Mouse (Mus musculus) midbrain, postnatal 0 days (tissue): ENCODE results near the gene Cideb. TPM values are rescaled to one million over a fixed set of nuclear protein-coding genes. Genes with fewer than 3 reads are reported as not detected.

Experiments used
- ATAC-seq: fragments of 200-750 bp; cut with Nextera tagmentation; 2 replicates; pipeline ENCODE4 v1.8.0; 2017; ENCODE audit warnings: moderate number of reproducible peaks, mild to moderate bottlenecking, moderate TSS enrichment, moderate library complexity; ENCODE audit not compliant: low FRiP score
- DNase-seq: peaks from one replicate; pipeline ENCODE4 v3.0.0-alpha.2; 2015; ENCODE audit warnings: low spot score
- H3K27ac ChIP-seq: fragments of 300-500 bp; sonication (generic); 2 replicates; pipeline ENCODE4 v1.5.1; 2014; ENCODE audit warnings: low read depth, mild to moderate bottlenecking, low read length, mixed read lengths
- H3K27me3 ChIP-seq: fragments of 300-500 bp; sonication (generic); 2 replicates; pipeline ENCODE4 v1.6.1; 2014; ENCODE audit warnings: low read length, control low read depth, mixed read lengths; ENCODE audit not compliant: insufficient read depth
- H3K36me3 ChIP-seq: fragments of 300-500 bp; sonication (generic); 2 replicates; pipeline ENCODE4 v1.6.1; 2014; ENCODE audit warnings: low read length, control low read depth, mixed read lengths; ENCODE audit not compliant: insufficient read depth
- H3K4me1 ChIP-seq: fragments of 300-500 bp; sonication (generic); 2 replicates; pipeline ENCODE4 v1.6.1; 2014; ENCODE audit warnings: mild to moderate bottlenecking, control low read depth, antibody characterized with exemption, low read length, mixed read lengths; ENCODE audit not compliant: insufficient read depth
- H3K4me2 ChIP-seq: fragments of 300-500 bp; sonication (generic); 2 replicates; pipeline ENCODE4 v1.6.1; 2014; ENCODE audit warnings: low read depth, mild to moderate bottlenecking, low read length, mixed read lengths; ENCODE audit not compliant: poor library complexity, severe bottlenecking
- H3K4me3 ChIP-seq: fragments of 300-500 bp; sonication (generic); 2 replicates; pipeline ENCODE4 v1.5.1; 2014; ENCODE audit warnings: low read depth, mild to moderate bottlenecking, low read length, moderate library complexity
- H3K9ac ChIP-seq: fragments of 300-500 bp; sonication (generic); replicated peaks from 2 replicates; pipeline ENCODE4 v1.6.1; 2014; ENCODE audit warnings: mild to moderate bottlenecking, low read length, moderate library complexity, mixed read lengths; ENCODE audit not compliant: poor library complexity, severe bottlenecking
- H3K9me3 ChIP-seq: fragments of 300-500 bp; sonication (generic); 2 replicates; pipeline ENCODE4 v1.6.1; 2016; ENCODE audit warnings: low read length, control low read depth
- CTCF ChIP-seq: IDR thresholded peaks from 2 replicates; pipeline ENCODE4 v1.5.1; 2016; ENCODE audit warnings: antibody characterized with exemption, mild to moderate bottlenecking
- WGBS: fragments of 180-500 bp; shearing (Covaris S2); extraction: QIAGEN DNeasy Blood & Tissue Kit; methylation state at CpG from one replicate; pipeline ENCODE4 v1.1.7; 2014; 5-methylcytosine and 5-hydroxymethylcytosine counted together
- polyA plus RNA-seq: library from polyadenylated mRNA; unstranded; fragments of >200 nt; fragmentation: Nextera tagmentation; extraction: Ambion mirVana; gene quantifications from 2 replicates; pipeline ENCODE4 v1.2.1, GENCODE M21; 2015
- total RNA-seq: library from RNA; depleted of rRNA; stranded (reverse); fragments of >200 nt; gene quantifications from 2 replicates; pipeline ENCODE4 v1.2.3, GENCODE M21; 2014

Cideb gene
- total and polyA plus RNA-seq, 2 experiments from 2014 or later = 1.1 to 2.6 TPM

DNA sequence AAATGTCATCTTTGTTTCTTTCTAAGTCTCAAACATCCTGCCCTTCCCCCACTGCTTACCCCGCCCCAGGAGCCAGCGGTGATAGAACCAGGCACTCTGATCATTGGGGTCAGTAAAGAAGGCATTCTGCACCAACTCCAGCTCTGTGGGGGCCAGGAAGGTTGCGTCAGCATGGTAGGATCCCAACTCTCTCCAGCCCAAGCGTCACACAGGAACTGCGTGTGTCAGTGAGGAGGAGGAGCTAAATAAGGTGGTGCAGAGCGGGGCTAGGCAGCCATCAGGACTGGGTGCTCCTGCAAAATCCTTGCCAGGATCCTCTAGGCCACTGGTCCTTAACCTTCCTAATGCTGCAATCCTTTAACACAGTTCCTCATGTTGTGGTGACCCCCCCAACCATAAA lies 38.5 kb downstream of the Cideb start:
- Histone ChIP-seq H3K36me3 (peaks cover 31% of the 10 kb centered on the region), H3K27ac (no peak overlapping the region), H3K9ac (no peak overlapping the region), H3K27me3 (no peaks in the 10 kb centered on the region), H3K4me3 (no peak overlapping the region), H3K4me2 (no peak overlapping the region), H3K4me1 (peaks cover 5% of the 10 kb centered on the region; the same call in 1 of the 2 replicates), H3K9me3 (no peaks in the 10 kb centered on the region)
- DNase-seq (no peak), ATAC-seq (no peak)
- no peak for TF ChIP-seq CTCF
- WGBS = 90% methylated on average over 6 of the region's 6 CpGs

DNA sequence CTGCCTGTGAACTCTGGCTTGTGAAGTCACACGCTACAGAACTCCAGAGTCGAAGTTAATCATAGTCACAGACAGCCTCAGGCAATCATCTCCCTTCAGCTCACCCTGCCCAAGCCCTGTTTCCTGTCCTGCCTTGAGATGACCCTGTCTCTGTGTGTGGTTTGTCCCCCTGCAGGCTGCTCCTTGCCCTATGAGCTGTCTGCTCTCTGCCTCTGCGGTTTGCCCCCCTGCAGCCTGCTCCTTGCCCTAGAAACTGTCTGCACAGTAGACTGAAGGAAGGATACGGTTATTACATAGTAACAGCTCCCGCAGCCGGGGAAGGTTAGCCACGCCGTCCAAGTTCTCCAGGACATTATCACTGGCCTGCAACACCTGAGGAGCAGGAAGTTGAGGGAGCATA lies 41.4 kb downstream of the Cideb start:
- no peak for TF ChIP-seq CTCF
- no peak overlapping the region for H3K9ac ChIP-seq
- 0 out of 2 replicates have a peak, but pooled peaks cover 5% of the 10 kb centered on the region for H3K27me3 ChIP-seq
- H3K4me3 ChIP-seq = no peak overlapping the region
- H3K4me1 ChIP-seq = peaks cover 5% of the 10 kb centered on the region; the same call in 1 of the 2 replicates
- H3K36me3 ChIP-seq = peaks cover 31% of the 10 kb centered on the region
- DNase-seq = no peak
- H3K27ac ChIP-seq = no peak overlapping the region
- WGBS = 83% methylated on average over 8 of the region's 8 CpGs
- no peak for ATAC-seq
- no peaks in the 10 kb centered on the region for H3K9me3 ChIP-seq
- H3K4me2 ChIP-seq = no peak overlapping the region

DNA sequence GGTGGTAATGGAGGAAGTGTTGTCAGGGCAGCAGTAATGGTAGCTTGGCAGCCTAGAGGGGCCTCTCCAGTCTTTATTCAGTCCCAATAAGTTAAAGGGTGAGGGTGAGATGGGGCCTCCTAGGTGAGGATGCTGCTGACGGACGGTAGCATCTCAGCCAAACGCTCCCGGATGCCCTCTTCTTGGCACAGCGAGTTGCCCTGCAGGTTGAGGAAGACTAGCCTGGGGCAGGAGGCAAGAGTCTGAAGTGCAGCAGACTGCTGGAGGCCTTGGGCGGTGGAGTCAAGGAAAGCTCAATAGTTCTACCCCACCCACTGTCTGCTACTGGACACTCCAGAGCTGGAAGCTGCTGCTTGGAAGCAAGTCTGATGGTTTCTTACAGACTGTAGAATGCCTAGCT lies 42.0 kb downstream of the Cideb start:
- Histone ChIP-seq H3K9me3 (no peaks in the 10 kb centered on the region), H3K27me3 (0 out of 2 replicates have a peak, but pooled peaks cover 5% of the 10 kb centered on the region), H3K36me3 (peaks cover 31% of the 10 kb centered on the region), H3K9ac (no peak overlapping the region), H3K27ac (no peak overlapping the region), H3K4me2 (no peak overlapping the region), H3K4me1 (peaks cover 5% of the 10 kb centered on the region; the same call in 1 of the 2 replicates), H3K4me3 (no peak overlapping the region)
- DNase-seq (no peak), ATAC-seq (no peak)
- no peak for TF ChIP-seq CTCF
- 98% methylated on average over 6 of the region's 6 CpGs for WGBS

DNA sequence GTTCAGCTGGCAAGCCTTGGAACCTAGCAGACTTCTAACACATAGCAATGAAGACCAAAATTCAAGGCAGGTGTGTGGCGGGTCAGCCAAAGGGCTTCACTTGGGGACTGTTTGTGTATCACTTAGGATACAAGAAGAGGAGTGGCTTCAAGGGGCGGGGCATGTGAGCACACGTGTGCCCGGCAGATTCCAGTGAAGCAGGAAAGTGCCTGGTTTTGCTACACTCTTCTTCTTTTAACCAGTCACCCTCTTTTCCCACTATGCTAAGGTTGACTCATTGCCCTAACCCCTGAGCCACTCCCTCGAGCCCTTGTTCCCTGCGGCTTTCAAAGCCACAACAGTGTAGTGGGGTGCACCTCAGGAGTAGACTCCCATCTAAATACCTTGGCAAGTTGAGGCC lies 43.4 kb downstream of the Cideb start:
- no peak overlapping the region for H3K27ac ChIP-seq
- H3K4me3 ChIP-seq = no peak overlapping the region
- no peaks in the 10 kb centered on the region for H3K4me1 ChIP-seq
- 39% methylated on average over 6 of the region's 6 CpGs for WGBS
- H3K9ac ChIP-seq = no peak overlapping the region
- no peak for DNase-seq
- no peaks in the 10 kb centered on the region for H3K9me3 ChIP-seq
- H3K4me2 ChIP-seq = no peak overlapping the region
- H3K36me3 ChIP-seq = peaks cover 27% of the 10 kb centered on the region
- H3K27me3 ChIP-seq = 0 out of 2 replicates have a peak, but pooled peaks cover 5% of the 10 kb centered on the region
- no peak for ATAC-seq
- TF ChIP-seq CTCF = no peak

DNA sequence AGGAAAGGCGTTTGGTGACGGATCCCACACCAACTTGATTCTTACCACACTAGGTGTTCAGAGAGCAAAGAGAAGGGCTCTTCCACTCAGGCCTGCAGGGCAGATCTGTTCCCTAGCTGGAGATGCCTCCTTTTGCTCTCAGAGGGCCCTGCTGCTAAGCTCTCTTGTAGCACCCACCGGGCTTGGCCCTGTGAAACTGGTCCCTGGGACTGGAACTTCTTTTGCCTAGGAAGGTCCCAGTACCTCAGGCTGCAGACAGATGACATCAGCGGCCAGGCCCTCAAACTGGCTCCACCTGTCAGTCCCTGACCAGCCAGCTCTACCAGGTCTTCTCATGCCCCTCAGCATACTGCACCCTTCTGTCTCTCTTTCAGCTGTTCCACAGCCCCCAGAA lies 44.5 kb downstream of the Cideb start, which contains the start of gene Tgm1:
Gene Tgm1 (minus strand): TSS at position 198 of the 394 bp plus-strand sequence.
- Histone ChIP-seq H3K4me2 (no peak within 1 kb of the TSS), H3K4me3 (no peak within 1 kb of the TSS), H3K9me3 (no peaks in the 10 kb centered on the region), H3K27ac (no peak within 1 kb of the TSS), H3K27me3 (0 out of 2 replicates have a peak, but pooled peaks cover 5% of the 10 kb centered on the region), H3K36me3 (peaks cover 23% of the 10 kb centered on the region), H3K4me1 (no peaks in the 10 kb centered on the region), H3K9ac (no peak within 1 kb of the TSS)
- 43% methylated on average over 4 of the region's 4 CpGs for WGBS
- no peak for ATAC-seq
- no peak for DNase-seq
- no peak for TF ChIP-seq CTCF

DNA sequence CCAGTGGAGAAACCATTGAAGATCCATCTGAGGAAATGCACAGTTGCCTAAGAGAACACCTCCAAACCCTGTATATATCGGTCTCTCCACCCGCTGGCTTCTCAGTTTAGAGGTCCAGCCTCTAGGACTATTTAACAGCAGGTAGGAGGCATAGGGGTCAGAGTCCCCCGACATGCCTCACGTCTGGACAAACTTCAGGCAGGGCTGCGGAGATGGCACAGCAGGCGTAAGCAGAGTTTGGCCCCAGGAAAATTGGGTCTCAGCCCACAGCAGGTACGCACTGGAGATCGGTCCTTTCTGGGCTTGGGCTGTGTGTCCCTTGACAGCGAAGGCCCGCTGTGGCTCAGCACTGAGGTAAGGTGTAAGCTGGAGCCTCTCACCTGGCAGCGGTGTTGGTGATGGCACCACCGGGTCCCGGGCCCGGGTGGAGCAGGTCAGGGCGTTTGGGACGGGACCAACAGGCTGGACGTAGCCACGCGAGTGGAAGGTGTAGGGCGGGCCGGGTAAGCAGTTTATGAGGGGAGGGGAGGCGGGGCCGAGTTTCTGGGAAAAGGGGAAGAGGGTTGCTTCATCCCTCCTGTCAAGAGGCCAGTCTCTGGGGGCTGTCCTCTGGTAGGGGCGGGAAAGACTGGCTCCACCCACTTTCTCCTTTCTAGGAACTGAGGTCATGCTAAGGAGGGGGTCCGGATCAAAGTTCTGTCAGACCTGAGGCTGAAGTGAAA lies 45.1 kb downstream of the Cideb start:
- ATAC-seq (no peak), DNase-seq (no peak)
- Histone ChIP-seq H3K4me2 (no peak overlapping the region), H3K36me3 (peaks cover 19% of the 10 kb centered on the region), H3K9me3 (no peaks in the 10 kb centered on the region), H3K9ac (no peak overlapping the region), H3K27ac (no peak overlapping the region), H3K4me3 (no peak overlapping the region), H3K27me3 (0 out of 2 replicates have a peak, but pooled peaks cover 5% of the 10 kb centered on the region), H3K4me1 (no peaks in the 10 kb centered on the region)
- WGBS = 17% methylated on average over 24 of the region's 25 CpGs
- no peak for TF ChIP-seq CTCF
